Mouse (Mus musculus) forebrain, embryonic 11.5 days (tissue): Measurements from ENCODE around the gene Fam20b. TPM values are rescaled to one million over a fixed set of nuclear protein-coding genes. Genes with fewer than 3 reads are reported as not detected.
A peak's percentile ranks its signal among the peaks of the same experiment; 100 is the strongest.

ENCODE experiments used
- ATAC-seq: fragments of 200-750 bp; cut with Nextera tagmentation; replicated peaks from 2 replicates; pipeline ENCODE4 v1.8.0; 2017; ENCODE audit warnings: moderate TSS enrichment; ENCODE audit not compliant: low FRiP score
- DNase-seq: peaks from one replicate; pipeline ENCODE4 v3.0.0-alpha.2; 2017; ENCODE audit warnings: low spot score
- H3K27ac ChIP-seq: fragments of 300-500 bp; sonication (generic); 2 replicates; pipeline ENCODE4 v1.5.1; 2014; ENCODE audit warnings: low read depth, low read length
- H3K27me3 ChIP-seq: fragments of 300-500 bp; sonication (generic); 2 replicates; pipeline ENCODE4 v1.6.1; 2014; ENCODE audit warnings: mild to moderate bottlenecking, low read length, mixed read lengths; ENCODE audit not compliant: control insufficient read depth, insufficient read depth
- H3K36me3 ChIP-seq: fragments of 300-500 bp; sonication (generic); 2 replicates; pipeline ENCODE4 v1.6.1; 2014; ENCODE audit warnings: mild to moderate bottlenecking, low read length, moderate library complexity, mixed read lengths; ENCODE audit not compliant: control insufficient read depth, insufficient read depth
- H3K4me1 ChIP-seq: fragments of 300-500 bp; sonication (generic); replicated peaks from 2 replicates; pipeline ENCODE4 v1.6.1; 2014; ENCODE audit warnings: low read length, mixed read lengths; ENCODE audit not compliant: control insufficient read depth, insufficient read depth
- H3K4me2 ChIP-seq: fragments of 300-500 bp; sonication (generic); 2 replicates; pipeline ENCODE4 v1.6.1; 2014; ENCODE audit warnings: low read depth, mild to moderate bottlenecking, low read length, moderate library complexity, mixed read lengths; ENCODE audit not compliant: severe bottlenecking
- H3K4me3 ChIP-seq: fragments of 300-500 bp; sonication (generic); 2 replicates; pipeline ENCODE4 v1.5.1; 2014; ENCODE audit warnings: low read depth, low read length
- H3K9ac ChIP-seq: fragments of 300-500 bp; sonication (generic); 2 replicates; pipeline ENCODE4 v1.6.1; 2014; ENCODE audit warnings: low read length
- H3K9me3 ChIP-seq: fragments of 300-500 bp; sonication (generic); 2 replicates; pipeline ENCODE4 v1.6.1; 2016; ENCODE audit warnings: low read length, mixed read lengths; ENCODE audit not compliant: control insufficient read depth
- WGBS: fragments of 180-500 bp; shearing (Covaris S2); extraction: QIAGEN DNeasy Blood & Tissue Kit; methylation state at CpG from one replicate; pipeline ENCODE4 v1.1.7; 2014; 5-methylcytosine and 5-hydroxymethylcytosine counted together
- polyA plus RNA-seq: library from polyadenylated mRNA; unstranded; fragments of >200 nt; fragmentation: Nextera tagmentation; extraction: Ambion mirVana; gene quantifications from 2 replicates; pipeline ENCODE4 v1.2.1, GENCODE M21; 2014

The Fam20b gene
- polyA plus RNA-seq, 1 experiment from 2014 or later, result 22.9 TPM

GRCm38 (mm10) chr1:156717751-156718285, 1.1 kb downstream of the Fam20b start:
- peak; percentile 1; the same call in 1 of the 2 replicates for ATAC-seq
- Histone ChIP-seq H3K4me3 (peak overlapping the region; percentile 90), H3K9ac (peak overlapping the region; percentile 82), H3K9me3 (no peaks in the 10 kb centered on the region), H3K27ac (no peak overlapping the region), H3K36me3 (no peaks in the 10 kb centered on the region), H3K4me2 (peak overlapping the region; percentile 68), H3K4me1 (no peaks in the 10 kb centered on the region), H3K27me3 (no peaks in the 10 kb centered on the region)
- 17% methylated on average over 13 of the region's 13 CpGs for WGBS
- DNase-seq, result no peak

DNA sequence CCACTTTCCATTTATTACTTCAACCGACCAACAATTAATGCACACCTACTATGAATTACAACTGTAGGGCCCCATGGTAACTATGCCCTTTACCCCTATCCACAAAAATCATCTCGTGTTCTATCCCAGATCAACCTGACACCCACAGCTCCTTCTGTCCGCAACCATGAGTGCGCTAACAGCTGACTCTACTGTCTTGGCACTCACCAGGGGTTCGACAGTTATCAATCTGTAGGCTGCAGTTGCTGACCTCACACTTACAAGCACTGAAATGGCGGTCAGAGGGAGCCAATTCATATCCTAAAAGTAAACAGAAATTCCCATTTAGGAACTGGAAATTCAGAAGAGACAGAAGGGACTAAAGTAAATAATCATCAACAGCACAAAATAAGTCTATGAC, 2.2 kb downstream of the Fam20b start:
- Histone ChIP-seq H3K27ac (no peak overlapping the region), H3K4me1 (no peaks in the 10 kb centered on the region), H3K9ac (no peak overlapping the region), H3K36me3 (no peaks in the 10 kb centered on the region), H3K27me3 (no peaks in the 10 kb centered on the region), H3K9me3 (no peaks in the 10 kb centered on the region), H3K4me2 (no peak overlapping the region), H3K4me3 (no peak overlapping the region)
- DNase-seq, result no peak
- no peak for ATAC-seq
- WGBS, result 94% methylated on average over 6 of the region's 6 CpGs

GRCm38 (mm10) chr1:156710472-156711098, 8.3 kb downstream of the Fam20b start:
- Histone ChIP-seq H3K36me3 (no peaks in the 10 kb centered on the region), H3K4me3 (no peak overlapping the region), H3K9me3 (no peaks in the 10 kb centered on the region), H3K4me2 (no peak overlapping the region), H3K9ac (no peak overlapping the region), H3K27ac (no peak overlapping the region), H3K4me1 (no peaks in the 10 kb centered on the region), H3K27me3 (no peaks in the 10 kb centered on the region)
- DNase-seq (no peak), ATAC-seq (no peak)
- 80% methylated on average over 10 of the region's 10 CpGs for WGBS

DNA sequence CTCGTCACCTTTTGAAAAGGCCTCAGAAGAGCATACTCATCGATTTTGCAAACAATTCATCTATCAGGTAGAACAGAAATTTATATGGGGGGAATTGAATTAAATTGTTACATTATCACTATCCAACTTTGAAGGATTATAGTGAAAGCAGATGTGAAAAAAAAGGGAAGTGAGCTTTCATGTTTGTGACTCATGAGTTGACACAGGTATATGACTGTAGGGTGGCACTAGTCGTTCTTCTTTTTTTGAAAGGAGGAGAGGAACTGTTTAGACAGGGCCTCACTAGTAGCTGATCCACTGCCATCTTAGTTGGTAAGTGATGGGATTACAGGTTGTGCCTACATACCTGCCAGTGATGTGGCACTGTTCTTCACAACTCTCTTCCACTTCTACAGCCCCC, 10.2 kb downstream of the Fam20b start:
- WGBS, result 89% methylated on average over 3 of the region's 3 CpGs
- ATAC-seq (no peak), DNase-seq (no peak)
- Histone ChIP-seq H3K27ac (no peak overlapping the region), H3K36me3 (no peaks in the 10 kb centered on the region), H3K4me1 (no peaks in the 10 kb centered on the region), H3K4me3 (no peak overlapping the region), H3K27me3 (no peaks in the 10 kb centered on the region), H3K4me2 (no peak overlapping the region), H3K9ac (no peak overlapping the region), H3K9me3 (no peaks in the 10 kb centered on the region)

DNA sequence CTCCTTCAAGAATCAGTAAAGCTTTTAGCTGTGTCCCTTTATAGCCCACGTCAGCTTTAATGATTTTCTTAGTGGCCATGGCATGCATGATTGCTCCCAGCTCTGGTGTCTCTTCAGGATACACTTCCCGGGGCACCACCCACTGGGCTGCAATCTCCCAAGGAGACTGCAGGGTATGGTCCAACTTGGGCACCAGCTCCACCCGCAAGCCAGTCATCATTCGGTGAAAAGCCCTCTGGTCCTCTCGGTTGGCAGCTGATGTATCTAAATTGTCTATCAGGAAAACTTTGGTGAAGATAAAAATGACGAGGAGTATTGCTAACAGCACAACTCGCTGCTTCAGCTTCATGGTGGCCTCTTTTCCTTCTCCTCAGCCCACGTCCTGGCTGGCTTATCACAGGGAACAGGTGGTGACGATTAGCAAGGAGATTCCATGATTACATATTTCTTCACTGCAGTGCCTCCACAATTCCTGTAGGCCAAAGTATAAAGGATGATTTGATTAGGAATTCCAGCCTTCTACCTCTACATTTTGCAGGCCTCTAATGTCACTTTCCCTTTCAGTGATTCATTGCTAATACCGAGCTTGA, 13.1 kb downstream of the Fam20b start:
- no peak overlapping the region for H3K9ac ChIP-seq
- 83% methylated on average over 10 of the region's 10 CpGs for WGBS
- no peak overlapping the region for H3K27ac ChIP-seq
- H3K9me3 ChIP-seq, result no peaks in the 10 kb centered on the region
- no peak overlapping the region for H3K4me3 ChIP-seq
- no peak overlapping the region for H3K4me2 ChIP-seq
- no peaks in the 10 kb centered on the region for H3K4me1 ChIP-seq
- no peaks in the 10 kb centered on the region for H3K27me3 ChIP-seq
- DNase-seq, result no peak
- no peaks in the 10 kb centered on the region for H3K36me3 ChIP-seq
- ATAC-seq, result no peak

DNA sequence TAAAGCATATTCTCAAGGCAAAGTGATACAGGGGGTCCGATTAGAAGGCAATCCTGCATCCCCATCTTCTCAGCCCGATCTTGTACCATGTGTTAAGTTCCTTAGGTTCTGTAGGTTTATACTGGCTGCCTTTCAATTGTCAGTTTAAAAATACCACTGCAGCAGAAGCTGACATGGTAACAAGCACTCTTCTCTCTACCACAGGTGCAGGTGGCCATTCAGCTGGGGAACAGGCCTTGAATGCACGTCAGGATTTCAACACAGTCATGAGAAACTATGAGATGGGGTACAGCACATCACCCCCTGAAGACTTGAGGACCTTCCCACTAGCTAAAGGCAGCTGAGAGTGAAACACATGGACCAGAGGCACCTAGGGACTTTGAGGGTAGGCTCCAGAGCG, 15.4 kb downstream of the Fam20b start:
- H3K4me3 ChIP-seq, result no peak overlapping the region
- H3K27me3 ChIP-seq, result no peaks in the 10 kb centered on the region
- ATAC-seq (no peak), DNase-seq (no peak)
- no peak overlapping the region for H3K9ac ChIP-seq
- no peaks in the 10 kb centered on the region for H3K9me3 ChIP-seq
- H3K4me2 ChIP-seq, result no peak overlapping the region
- no peaks in the 10 kb centered on the region for H3K4me1 ChIP-seq
- 93% methylated on average over 4 of the region's 4 CpGs for WGBS
- H3K36me3 ChIP-seq, result no peaks in the 10 kb centered on the region; the same call in 1 of the 2 replicates
- H3K27ac ChIP-seq, result no peak overlapping the region

- ATAC-seq, result no peak
- Histone ChIP-seq H3K9ac (no peak overlapping the region), H3K36me3 (no peaks in the 10 kb centered on the region; the same call in 1 of the 2 replicates), H3K4me1 (no peaks in the 10 kb centered on the region), H3K27me3 (no peaks in the 10 kb centered on the region), H3K27ac (no peak overlapping the region), H3K4me2 (no peak overlapping the region), H3K9me3 (no peaks in the 10 kb centered on the region), H3K4me3 (no peak overlapping the region)
- 92% methylated on average over 7 of the region's 7 CpGs for WGBS
- no peak for DNase-seq
Measured at GRCm38 (mm10) chr1:156702151-156702550, 16.7 kb downstream of the Fam20b start.

DNA sequence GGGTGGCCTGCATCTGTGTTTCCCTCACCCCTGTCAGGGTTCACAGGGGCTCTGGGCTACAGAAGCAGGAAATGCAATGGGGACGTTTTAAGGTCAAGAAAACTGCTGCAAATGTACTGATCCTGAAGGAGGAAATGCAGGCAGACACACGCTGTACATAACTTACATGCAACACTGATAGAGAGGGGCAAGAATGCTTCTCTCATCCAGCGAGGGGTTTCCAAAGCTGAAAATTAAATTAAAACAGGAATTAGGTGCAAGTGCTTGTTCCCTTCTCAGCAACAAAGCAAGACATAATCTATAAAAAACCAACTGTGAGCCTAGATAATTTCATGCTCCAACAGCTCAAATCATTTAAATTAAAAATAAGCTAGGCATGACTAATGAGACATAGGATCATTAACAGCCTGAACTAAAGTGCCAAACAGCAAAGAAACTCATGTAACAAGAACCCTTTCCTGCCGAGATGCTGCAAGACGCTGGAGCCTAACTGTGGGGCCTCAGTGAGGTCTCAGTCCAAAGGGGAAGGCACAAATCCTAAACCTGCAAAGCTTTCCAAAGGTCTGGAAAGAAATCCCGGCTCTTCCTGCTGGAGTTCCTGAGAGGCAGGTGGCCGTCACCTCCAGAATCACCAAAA, 32.7 kb downstream of the Fam20b start:
- no peak for DNase-seq
- H3K9me3 ChIP-seq, result no peaks in the 10 kb centered on the region
- no peaks in the 10 kb centered on the region for H3K27me3 ChIP-seq
- H3K27ac ChIP-seq, result no peak overlapping the region
- H3K9ac ChIP-seq, result no peak overlapping the region
- no peak overlapping the region for H3K4me2 ChIP-seq
- no peak for ATAC-seq
- no peak overlapping the region for H3K4me3 ChIP-seq
- no peaks in the 10 kb centered on the region for H3K4me1 ChIP-seq
- WGBS, result 63% methylated on average over 7 of the region's 7 CpGs
- no peaks in the 10 kb centered on the region for H3K36me3 ChIP-seq
